Mouse (Mus musculus) frontal cortex, adult 2 months (tissue): ENCODE data around the gene Znrd1as. TPM values are rescaled to one million over a fixed set of nuclear protein-coding genes. Genes with fewer than 3 reads are reported as not detected.

ENCODE experiments used
- DNase-seq, 2 experiments: peaks; one replicate each; pipeline ENCODE4 v3.0.0; 2022; ENCODE audit warnings: low spot score in 1 of 2; ENCODE audit errors: extremely low spot score in 1 of 2
- polyA plus RNA-seq: library from polyadenylated mRNA; depleted of rRNA; stranded (reverse); fragments of >200 nt; gene quantifications from 2 replicates; pipeline ENCODE4 v1.2.3, GENCODE M21; 2012; rRNA removed

The Znrd1as gene
- polyA plus RNA-seq, 1 experiment: 6.9 TPM

- no peak for DNase-seq
Measured at GRCm38 (mm10) chr17:36993770-36994325, 35.5 kb downstream of the Znrd1as start.

GRCm38 (mm10) chr17:36994528-36994927, 36.1 kb downstream of the Znrd1as start:
- no peak for DNase-seq

- no peak for DNase-seq
Measured at GRCm38 (mm10) chr17:36995448-36995847, 37.1 kb downstream of the Znrd1as start.

- peak in 1 of 2 experiments; percentile 91 for DNase-seq
Measured at GRCm38 (mm10) chr17:36997033-36997735, 38.8 kb downstream of the Znrd1as start.

GRCm38 (mm10) chr17:36998477-36998876, 40.1 kb downstream of the Znrd1as start:
- DNase-seq: no peak

GRCm38 (mm10) chr17:37000863-37001262, 42.5 kb downstream of the Znrd1as start, which contains the start of gene Zfp57:
Gene Zfp57, plus strand, starts transcription at chr17:37001163.
- DNase-seq: no peak

GRCm38 (mm10) chr17:37002364-37003330, 44.3 kb downstream of the Znrd1as start:
- peak in 1 of 2 experiments; percentile 35 for DNase-seq

GRCm38 (mm10) chr17:37003366-37003765, 45.0 kb downstream of the Znrd1as start:
- DNase-seq: no peak

GRCm38 (mm10) chr17:37008161-37008560, 49.8 kb downstream of the Znrd1as start:
- no peak for DNase-seq

GRCm38 (mm10) chr17:37009460-37010042, 51.2 kb downstream of the Znrd1as start:
- no peak for DNase-seq

- DNase-seq: no peak
Measured at GRCm38 (mm10) chr17:37011719-37012118, 53.3 kb downstream of the Znrd1as start.

- DNase-seq: no peak
Measured at GRCm38 (mm10) chr17:37012141-37012540, 53.7 kb downstream of the Znrd1as start.

Other genes starting within 250 kb of the Znrd1as start
- gene H2-M10.5, start 185.7 kb upstream of the Znrd1as start, polyA plus RNA-seq: not detected in 2 replicates
- not detected in 2 replicates for gene H2-M10.6, start 146.4 kb upstream of the Znrd1as start, polyA plus RNA-seq
- gene Trim26, start 121.5 kb upstream of the Znrd1as start, polyA plus RNA-seq: 20.8 and 21.9 TPM in 2 replicates
- 0.04 and 0.08 TPM in 2 replicates for gene Trim15, start 91.4 kb upstream of the Znrd1as start, polyA plus RNA-seq
- 0.06 and 0.08 TPM in 2 replicates for gene Trim10, start 89.0 kb upstream of the Znrd1as start, polyA plus RNA-seq
- 0.22 and 0.29 TPM in 2 replicates for gene Trim40, start 68.5 kb upstream of the Znrd1as start, polyA plus RNA-seq
- gene Trim31, start 60.5 kb upstream of the Znrd1as start, polyA plus RNA-seq: not detected in 2 replicates
- 4.0 and 5.1 TPM in 2 replicates for gene Rnf39, start 15.7 kb upstream of the Znrd1as start, polyA plus RNA-seq
- 186 and 189 TPM in 2 replicates for gene Ppp1r11, start 6.9 kb upstream of the Znrd1as start, polyA plus RNA-seq
- gene Znrd1, start within 50 bp of the Znrd1as start, polyA plus RNA-seq: 36.4 and 42.2 TPM in 2 replicates
- gene 2410137M14Rik, start 22.6 kb downstream of the Znrd1as start, polyA plus RNA-seq: 0.42 and 1.1 TPM in 2 replicates
- 2.8 and 3.3 TPM in 2 replicates for gene H2-M5, start 30.9 kb downstream of the Znrd1as start, polyA plus RNA-seq
- gene Zfp57, start 42.6 kb downstream of the Znrd1as start, polyA plus RNA-seq: 30.3 and 40.6 TPM in 2 replicates
- 43.8 and 54.7 TPM in 2 replicates for gene Mog, start 64.8 kb downstream of the Znrd1as start, polyA plus RNA-seq
- 430 and 435 TPM in 2 replicates for gene Gabbr1, start 87.4 kb downstream of the Znrd1as start, polyA plus RNA-seq
- gene Olfr90, start 129.9 kb downstream of the Znrd1as start, polyA plus RNA-seq: 0.04 TPM in 1 of 2 replicates, not detected in the other
- gene Olfr91, start 139.7 kb downstream of the Znrd1as start, polyA plus RNA-seq: not detected in 2 replicates
- not detected in 2 replicates for gene Olfr92, start 161.5 kb downstream of the Znrd1as start, polyA plus RNA-seq
- not detected in 2 replicates for gene Olfr93, start 202.9 kb downstream of the Znrd1as start, polyA plus RNA-seq
- gene Ubd, start 235.3 kb downstream of the Znrd1as start, polyA plus RNA-seq: not detected in 2 replicates
- not detected in 2 replicates for gene Olfr94, start 242.4 kb downstream of the Znrd1as start, polyA plus RNA-seq